Mouse (Mus musculus): Measurements from ENCODE around the gene Hes1.

Hes1 gene

DNA sequence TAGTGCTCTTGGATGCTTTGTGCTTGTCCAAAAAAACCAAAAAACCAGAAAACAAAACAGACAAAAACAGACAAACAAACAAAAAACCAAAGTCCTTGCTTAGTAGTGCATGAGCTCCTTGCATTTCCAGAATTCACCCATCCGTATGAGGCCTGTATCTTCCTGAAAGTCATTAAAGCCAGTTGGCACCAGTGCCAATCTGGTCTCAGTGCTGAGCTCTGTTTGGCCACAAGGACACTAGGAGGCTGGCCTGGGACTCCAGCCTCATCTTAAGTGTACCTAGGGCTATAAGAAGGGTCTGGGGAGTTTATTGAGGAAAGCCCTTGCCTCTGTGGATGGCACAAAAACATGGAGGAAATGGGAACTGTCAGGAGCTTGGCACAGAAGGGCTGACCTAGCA lies 50.3 kb downstream of the Hes1 start:
- no peak for DNase-seq (ENCODE audit: low spot score)

Measured in urinary bladder, postnatal 14 days (tissue).